Mouse (Mus musculus) naive thymus-derived CD4-positive, alpha-beta T cell, adult 2 months (primary cell): ENCODE measurements at regions not wholly inside any gene's neighbourhood (a gene's known extent, or its start where the extent isn't known, plus 50 kb on each side); places are given as distances from the start of the nearest gene placed in this dataset.

Experiments
- DNase-seq: peaks from one replicate; pipeline ENCODE4 v3.0.0-alpha.2; 2011; ENCODE audit warnings: low read depth

DNA sequence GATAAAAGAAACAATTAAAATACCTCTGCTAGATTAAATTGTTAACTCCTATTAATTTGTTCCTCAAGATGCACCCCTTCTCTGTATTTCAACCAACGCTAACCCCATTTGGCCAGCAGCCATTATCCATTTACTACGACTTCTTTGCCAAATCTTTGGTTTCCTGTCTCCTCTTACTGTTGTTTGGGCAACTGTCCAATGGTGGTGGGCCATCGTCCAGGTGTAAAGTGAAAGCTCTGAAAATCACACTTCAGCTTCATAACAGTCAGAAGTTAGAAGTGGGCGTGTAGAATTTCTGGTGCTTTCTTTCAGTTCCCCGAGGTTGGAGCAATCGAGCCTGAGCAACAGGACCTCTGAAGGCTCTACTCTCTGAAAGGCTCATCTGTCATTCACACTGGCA lies 66.8 kb upstream of the Zbtb20 start:
- no peak for DNase-seq

GRCm38 (mm10) chr16:42807536-42807935 lies 68.1 kb upstream of the Zbtb20 start:
- no peak for DNase-seq

- DNase-seq, result no peak
Observed at GRCm38 (mm10) chr16:42803609-42804008, 72.1 kb upstream of the Zbtb20 start.

DNA sequence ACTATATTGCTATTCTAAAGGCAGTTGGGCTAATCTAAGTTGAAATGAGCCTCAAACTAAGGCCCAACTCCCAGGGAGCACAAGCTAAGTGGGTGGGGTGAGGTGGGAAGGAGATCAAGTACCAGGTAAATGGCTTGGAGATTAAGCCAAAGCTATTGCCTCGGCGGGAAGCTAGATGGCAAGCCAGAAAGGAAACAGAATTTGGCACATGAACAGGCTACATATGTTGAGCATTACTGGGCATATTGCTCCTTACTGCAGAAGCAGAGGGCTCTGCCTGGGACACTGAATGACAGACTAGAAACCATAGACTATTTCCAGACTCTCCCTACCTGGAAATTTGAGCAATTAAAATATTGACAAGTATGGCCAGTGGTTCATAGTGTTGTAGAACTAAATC lies 83.1 kb upstream of the Zbtb20 start:
- no peak for DNase-seq

- no peak for DNase-seq
Observed at GRCm38 (mm10) chr16:42784712-42785111, 91.0 kb upstream of the Zbtb20 start.

DNA sequence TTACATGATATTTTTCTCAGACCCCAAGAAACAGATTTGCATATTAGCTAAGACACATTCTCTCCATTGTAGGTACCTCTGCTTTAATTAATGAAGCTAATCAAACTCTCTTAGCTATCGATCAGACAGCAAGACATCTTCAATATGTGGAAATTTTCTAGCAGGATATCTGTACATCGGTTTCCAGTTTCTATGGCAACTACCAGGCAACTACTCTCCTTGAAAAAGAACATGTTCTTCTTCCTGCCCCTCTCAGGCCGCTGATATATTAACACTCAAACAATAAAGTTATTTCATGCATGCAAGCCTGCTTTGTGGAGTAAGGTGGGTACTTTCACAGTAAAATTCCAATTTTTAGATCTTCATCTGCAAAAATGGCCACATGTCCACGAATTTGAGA lies 91.7 kb upstream of the Zbtb20 start:
- DNase-seq, result no peak

- no peak for DNase-seq
Observed at GRCm38 (mm10) chr16:42782091-42782679, 93.5 kb upstream of the Zbtb20 start.

GRCm38 (mm10) chr16:42781096-42782071 lies 94.3 kb upstream of the Zbtb20 start:
- no peak for DNase-seq

- no peak for DNase-seq
Observed at GRCm38 (mm10) chr16:42779957-42780356, 95.7 kb upstream of the Zbtb20 start.

GRCm38 (mm10) chr16:42772640-42773039 lies 103.0 kb upstream of the Zbtb20 start:
- no peak for DNase-seq

- DNase-seq, result no peak
Observed at GRCm38 (mm10) chr16:42770199-42770598, 105.5 kb upstream of the Zbtb20 start.

DNA sequence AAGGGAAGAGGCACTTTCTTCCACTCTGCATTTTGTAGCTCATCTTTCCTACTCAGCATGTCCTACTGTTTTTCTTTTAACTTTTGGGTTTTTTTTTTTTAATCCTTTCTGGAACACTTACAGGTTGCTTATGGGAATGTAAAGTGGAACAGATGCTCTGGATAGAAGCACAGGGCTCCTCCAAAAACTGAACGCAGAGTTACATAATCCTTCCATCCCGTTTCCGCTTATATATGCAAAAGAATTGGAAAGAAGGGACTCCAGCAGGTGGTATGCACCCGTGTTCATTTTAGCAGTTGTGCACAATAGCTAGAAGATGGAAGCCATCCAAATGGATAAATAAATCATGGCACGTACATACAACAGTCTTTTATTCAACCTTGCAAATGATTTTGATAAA lies 127.0 kb upstream of the Zbtb20 start:
- DNase-seq, result no peak

GRCm38 (mm10) chr16:42745943-42746675 lies 129.6 kb upstream of the Zbtb20 start:
- no peak for DNase-seq

DNA sequence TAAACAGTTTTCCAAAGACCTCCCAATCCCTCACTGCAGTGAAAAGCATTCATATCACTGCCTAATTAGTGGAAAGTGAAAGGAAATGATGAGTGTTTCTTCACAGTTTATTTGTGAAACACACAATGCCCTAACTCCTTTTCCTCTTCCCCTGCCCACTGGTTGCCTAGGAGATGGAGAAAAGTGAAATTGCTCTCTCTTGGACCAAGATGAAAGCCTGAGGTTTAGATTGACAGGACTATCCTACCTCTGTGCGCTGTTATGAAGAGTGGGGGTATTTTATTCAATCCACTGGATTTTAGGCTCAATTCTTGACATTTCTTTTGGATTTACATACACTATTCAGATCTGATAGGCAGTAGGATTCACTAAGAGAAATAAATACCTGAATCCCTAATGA lies 132.1 kb upstream of the Zbtb20 start:
- DNase-seq, result no peak

- no peak for DNase-seq
Observed at GRCm38 (mm10) chr16:42743120-42743519, 132.6 kb upstream of the Zbtb20 start.

DNA sequence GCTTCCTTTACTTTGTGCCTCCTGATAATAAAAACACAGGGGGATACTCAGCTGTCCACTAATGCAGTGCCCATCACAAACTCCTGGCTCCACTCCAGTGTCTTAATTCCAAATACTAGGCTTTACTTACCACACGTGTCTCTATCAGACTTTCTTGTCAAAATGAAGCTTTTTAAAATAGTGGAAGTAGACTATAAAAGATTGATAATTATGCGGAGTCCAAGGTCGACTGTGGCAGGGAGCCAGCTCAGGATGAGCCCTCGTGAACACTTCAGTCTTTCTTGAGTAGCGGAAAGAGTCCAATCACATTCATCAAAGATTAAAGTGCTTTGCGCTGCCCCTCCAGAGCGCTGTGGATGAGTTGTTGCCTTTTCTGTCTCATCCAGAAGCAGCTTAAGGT lies 147.9 kb upstream of the Zbtb20 start:
- no peak for DNase-seq

GRCm38 (mm10) chr16:42719915-42720314 lies 155.8 kb upstream of the Zbtb20 start:
- no peak for DNase-seq

- DNase-seq, result no peak
Observed at GRCm38 (mm10) chr16:42718452-42718851, 157.2 kb upstream of the Zbtb20 start.

DNA sequence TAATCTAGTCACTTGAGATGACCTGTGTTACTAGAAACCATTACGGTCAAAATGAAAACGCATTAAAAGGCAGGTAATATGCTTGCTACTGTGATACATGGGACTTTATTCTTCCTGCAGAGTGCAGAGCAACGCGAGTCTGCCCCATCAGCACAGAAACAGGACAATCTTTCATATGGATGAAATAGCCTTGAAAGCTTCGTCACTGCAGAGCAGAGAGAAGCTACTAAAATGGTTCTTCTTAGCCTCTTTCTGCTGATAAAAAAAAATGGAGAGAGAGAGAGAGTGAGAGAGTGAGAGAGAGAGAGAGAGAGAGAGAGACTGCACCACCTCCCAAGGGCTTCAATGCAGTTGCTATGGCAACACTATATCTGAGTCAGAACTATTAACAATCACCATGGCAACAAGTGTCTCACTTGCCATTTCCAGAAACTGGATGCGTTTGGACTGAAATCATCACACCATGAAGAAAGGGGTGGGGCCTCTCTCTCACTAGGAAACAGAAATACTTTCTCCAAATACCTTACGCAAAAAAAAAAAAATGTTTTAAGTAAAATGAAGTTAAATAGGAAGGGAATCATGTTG lies 157.8 kb upstream of the Zbtb20 start:
- no peak for DNase-seq

- no peak for DNase-seq
Observed at GRCm38 (mm10) chr16:42717075-42717827, 158.4 kb upstream of the Zbtb20 start.

DNA sequence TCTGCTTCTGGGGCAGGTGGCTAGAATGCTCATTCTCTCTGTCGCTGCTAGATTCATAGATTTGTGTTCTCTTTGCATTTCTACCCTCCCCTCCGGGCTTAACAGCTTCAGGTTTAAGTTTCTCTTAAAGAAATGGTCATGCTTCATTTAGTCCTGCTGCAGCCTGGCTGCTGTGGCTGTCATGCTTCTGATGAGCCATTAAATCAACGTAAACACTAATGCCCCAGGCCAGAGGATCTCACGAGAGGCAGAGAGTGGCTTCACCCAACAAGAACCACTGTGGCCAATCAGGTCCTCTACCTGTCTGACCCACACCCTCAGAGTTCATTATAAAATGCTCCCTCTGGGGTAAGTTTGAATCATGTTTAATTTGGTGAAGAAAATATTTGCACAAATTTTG lies 173.0 kb upstream of the Zbtb20 start:
- no peak for DNase-seq

GRCm38 (mm10) chr16:42681196-42681595 lies 194.5 kb upstream of the Zbtb20 start:
- no peak for DNase-seq
